Mouse (Mus musculus): ENCODE results near the gene Pomc.
"Not testable (repeated sequence)": the region's sequence is repeated elsewhere in the genome, so short reads cannot be mapped to it uniquely, and the experiment has no call there.

The Pomc gene

GRCm38 (mm10) chr12:3967196-3967595 lies 12.4 kb downstream of the Pomc start:
- no peak for DNase-seq (ENCODE audit: low spot score in 2 of 2)

GRCm38 (mm10) chr12:3968380-3968779 lies 13.6 kb downstream of the Pomc start:
- no peak for DNase-seq (ENCODE audit: low spot score in 2 of 2)

GRCm38 (mm10) chr12:3973169-3973568 lies 18.4 kb downstream of the Pomc start:
- not testable (repeated sequence) for DNase-seq (ENCODE audit: low spot score in 2 of 2)

GRCm38 (mm10) chr12:3980991-3981349 lies 26.2 kb downstream of the Pomc start:
- DNase-seq (ENCODE audit: low spot score in 2 of 2) = no peak

- DNase-seq (ENCODE audit: low spot score in 2 of 2) = peak; percentile 35 to 49
Measured at GRCm38 (mm10) chr12:3981350-3982131, 26.8 kb downstream of the Pomc start.

- peak in 1 of 2 experiments; percentile 47 for DNase-seq (ENCODE audit: low spot score in 2 of 2)
Measured at GRCm38 (mm10) chr12:3982257-3982656, 27.5 kb downstream of the Pomc start.

- peak; percentile 66 to 85 for DNase-seq (ENCODE audit: low spot score in 2 of 2)
Measured at GRCm38 (mm10) chr12:3983736-3984135, 29.0 kb downstream of the Pomc start.

- no peak for DNase-seq (ENCODE audit: low spot score in 2 of 2)
Measured at GRCm38 (mm10) chr12:3984446-3984845, 29.7 kb downstream of the Pomc start.

GRCm38 (mm10) chr12:3989943-3990342 lies 35.2 kb downstream of the Pomc start:
- no peak for DNase-seq (ENCODE audit: low spot score in 2 of 2)

GRCm38 (mm10) chr12:3991047-3991446 lies 36.3 kb downstream of the Pomc start:
- no peak for DNase-seq (ENCODE audit: low spot score in 2 of 2)

GRCm38 (mm10) chr12:3996749-3997148 lies 42.0 kb downstream of the Pomc start:
- no peak for DNase-seq (ENCODE audit: low spot score in 2 of 2)

- no peak for DNase-seq (ENCODE audit: low spot score in 2 of 2)
Measured at GRCm38 (mm10) chr12:4000406-4000805, 45.7 kb downstream of the Pomc start.

GRCm38 (mm10) chr12:4004648-4005047 lies 49.9 kb downstream of the Pomc start:
- no peak for DNase-seq (ENCODE audit: low spot score in 2 of 2)

- peak in 1 of 2 experiments; percentile 62 for DNase-seq (ENCODE audit: low spot score in 2 of 2)
Measured at GRCm38 (mm10) chr12:4006079-4006478, 51.3 kb downstream of the Pomc start.

- peak in 1 of 2 experiments; percentile 57 for DNase-seq (ENCODE audit: low spot score in 2 of 2)
Measured at GRCm38 (mm10) chr12:4007181-4007580, 52.4 kb downstream of the Pomc start.

- DNase-seq (ENCODE audit: low spot score in 2 of 2) = no peak
Measured at GRCm38 (mm10) chr12:4007766-4008165, 53.0 kb downstream of the Pomc start.

- DNase-seq (ENCODE audit: low spot score in 2 of 2) = peak in 1 of 2 experiments; percentile 55
Measured at GRCm38 (mm10) chr12:4008731-4009130, 54.0 kb downstream of the Pomc start.

Measured in cerebellum, postnatal 4 days (tissue).